Mouse (Mus musculus) adrenal gland, adult 10 weeks (tissue): ENCODE data around the gene Zfp626. TPM values are rescaled to one million over a fixed set of nuclear protein-coding genes. Genes with fewer than 3 reads are reported as not detected.

ENCODE experiments used
- polyA plus RNA-seq: library from polyadenylated mRNA; stranded (reverse); fragments of 350-450 nt; fragmentation: Illumina TruSeq; extraction: RNeasy Lipid Tissue Mini Kit (QIAGEN cat#74804); gene quantifications from one replicate; pipeline ENCODE4 v1.2.3, GENCODE M21; 2014; ENCODE audit warnings: low read depth, low replicate concordance

Gene Zfp626
- polyA plus RNA-seq = 15.8 TPM

GRCm38 (mm10) chr7:27806896-27807295, at the start of gene Zfp626:
Gene Zfp626 (plus strand): TSS chr7:27807196.

GRCm38 (mm10) chr7:27838323-27839249, 31.6 kb downstream of the Zfp626 start, which contains the start of gene Zfp59:
Gene Zfp59 (plus strand): TSS chr7:27838607.

GRCm38 (mm10) chr7:27857227-27857626, 50.2 kb downstream of the Zfp626 start, which contains the start of gene Zfp607a:
Gene Zfp607a (plus strand): TSS chr7:27857527.

Other genes starting within 250 kb of the Zfp626 start
- gene Akt2, start 215.6 kb upstream of the Zfp626 start, polyA plus RNA-seq = 29.2 TPM
- gene Ttc9b, start 153.3 kb upstream of the Zfp626 start, polyA plus RNA-seq = not detected
- gene Map3k10, start 132.6 kb upstream of the Zfp626 start, polyA plus RNA-seq = 1.2 TPM
- 4.0 TPM for gene Zfp607b, start 117.9 kb upstream of the Zfp626 start, polyA plus RNA-seq
- gene Zfp60, start 75.8 kb upstream of the Zfp626 start, polyA plus RNA-seq = 34.3 TPM
- 11.7 TPM for gene Zfp59, start 31.4 kb downstream of the Zfp626 start, polyA plus RNA-seq
- gene Zfp607a, start 50.3 kb downstream of the Zfp626 start, polyA plus RNA-seq = 7.6 TPM
- 20.5 TPM for gene Zfp974, start 122.3 kb downstream of the Zfp626 start, polyA plus RNA-seq
- 27.1 TPM for gene Zfp780b, start 172.0 kb downstream of the Zfp626 start, polyA plus RNA-seq
- gene Zfp850, start 206.9 kb downstream of the Zfp626 start, polyA plus RNA-seq = 7.2 TPM
- gene Psmc4, start 242.9 kb downstream of the Zfp626 start, polyA plus RNA-seq = 41.3 TPM